Mouse (Mus musculus) adipose tissue, adult 10 weeks (tissue): ENCODE data around the gene Rhbdd3. TPM values are rescaled to one million over a fixed set of nuclear protein-coding genes. Genes with fewer than 3 reads are reported as not detected.

Experiments used
- polyA plus RNA-seq: library from polyadenylated mRNA; stranded (reverse); fragments of 350-450 nt; fragmentation: Illumina TruSeq; extraction: RNeasy Lipid Tissue Mini Kit (QIAGEN cat#74804); gene quantifications from one replicate; pipeline ENCODE4 v1.2.3, GENCODE M21; 2014; ENCODE audit warnings: low read depth, low replicate concordance

Gene Rhbdd3
- 59.8 TPM for polyA plus RNA-seq

DNA sequence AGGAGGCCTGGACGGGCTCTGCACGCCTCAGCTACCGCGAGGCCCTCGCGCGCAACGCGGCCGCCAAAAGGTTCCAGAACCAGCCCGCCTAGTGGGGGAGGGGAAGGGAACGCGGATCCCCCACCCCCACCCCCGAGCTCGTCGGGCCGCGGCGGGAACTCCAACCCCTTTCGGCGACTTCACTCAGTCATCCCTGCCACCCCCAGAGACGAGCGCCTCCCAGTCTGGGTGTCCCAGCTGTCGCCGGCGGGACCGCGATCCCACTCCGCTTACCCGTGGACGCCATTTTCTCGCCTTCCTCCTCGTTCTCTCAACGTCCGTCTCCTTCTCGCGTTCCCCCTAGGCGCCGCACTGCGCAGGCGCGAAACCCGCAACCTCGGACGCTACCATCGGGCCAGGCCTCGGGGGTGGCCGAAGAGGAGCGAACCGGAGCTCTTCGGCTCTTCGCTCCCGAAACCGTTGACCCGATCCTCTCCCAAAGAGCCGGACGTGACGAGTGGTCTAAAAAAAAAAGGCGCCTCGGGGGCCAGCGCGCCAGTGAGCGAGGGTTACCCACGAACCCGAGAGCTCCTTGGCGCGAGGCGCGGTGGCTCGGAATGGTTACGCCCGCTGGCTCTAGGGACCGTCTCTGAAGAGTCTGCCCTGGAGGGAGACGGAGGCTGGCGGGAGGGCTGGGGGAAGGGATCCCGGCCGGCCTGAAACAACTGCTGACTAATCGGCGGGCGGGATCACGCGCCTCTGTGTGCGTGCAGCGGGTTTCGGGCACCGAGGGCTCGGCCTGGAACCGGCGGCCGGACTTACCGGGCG is at the start of gene Rhbdd3, which contains the start of gene Ewsr1:
Rhbdd3 (plus strand) TSS at position 191 of the 807 bp plus-strand sequence.
Ewsr1 (minus strand) TSS at position 531 of the 807 bp plus-strand sequence.

GRCm38 (mm10) chr11:5057856-5058641 is 40.7 kb upstream of the Rhbdd3 start, which contains the start of gene Rasl10a:
Rasl10a (plus strand) TSS chr11:5058128.

DNA sequence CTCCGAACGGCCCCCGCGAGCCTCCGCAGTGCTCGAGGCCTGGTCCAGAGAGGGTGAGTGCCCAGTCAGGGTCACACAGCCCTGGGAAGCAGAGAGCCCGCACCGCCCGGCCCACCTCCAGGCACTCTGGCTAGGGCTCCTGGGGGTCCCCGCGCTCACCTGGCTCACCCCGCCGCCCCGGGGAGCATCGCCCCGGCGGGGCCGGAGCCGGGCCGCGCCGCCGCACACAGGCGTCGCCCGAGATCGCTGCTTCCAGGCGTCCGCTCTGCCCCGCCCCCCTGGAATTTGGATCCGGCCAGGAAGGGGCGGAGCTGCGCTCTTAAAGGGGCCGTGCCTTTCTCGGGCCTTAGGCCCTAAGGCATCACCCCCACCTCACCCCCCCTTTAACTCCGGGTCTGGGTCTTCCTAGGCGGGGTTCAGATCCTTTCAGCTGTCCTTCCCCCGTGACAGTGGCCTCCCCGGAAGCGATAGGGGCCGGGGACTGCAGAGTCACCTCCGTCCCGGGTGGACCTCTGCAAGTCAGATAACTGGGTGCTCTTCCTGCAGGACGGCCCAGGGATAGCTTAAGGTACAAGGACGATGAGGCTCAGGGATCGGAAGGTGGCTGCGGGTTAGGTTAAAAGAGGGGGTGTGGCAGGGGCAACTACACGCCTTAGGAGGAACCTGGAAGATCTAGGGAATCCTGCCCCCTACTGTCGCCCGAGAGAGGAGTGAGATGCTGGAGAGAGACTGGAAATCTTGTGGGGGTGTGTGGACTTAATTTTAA is 33.5 kb upstream of the Rhbdd3 start, which contains the start of gene Gas2l1:
Gas2l1 (minus strand) TSS at position 272 of the 766 bp plus-strand sequence.

GRCm38 (mm10) chr11:5151680-5152337 is 53.1 kb downstream of the Rhbdd3 start, which contains the start of gene Emid1:
Emid1 (minus strand) TSS chr11:5152257.

Other genes with a start within 250 kb of the Rhbdd3 start
- gene Nf2, start 249.4 kb upstream of the Rhbdd3 start, polyA plus RNA-seq, result 52.1 TPM
- gene Nipsnap1, start 225.0 kb upstream of the Rhbdd3 start, polyA plus RNA-seq, result 13.3 TPM
- gene Thoc5, start 203.6 kb upstream of the Rhbdd3 start, polyA plus RNA-seq, result 20.1 TPM
- 0.26 TPM for gene Nefh, start 150.9 kb upstream of the Rhbdd3 start, polyA plus RNA-seq
- gene Ap1b1, start 112.1 kb upstream of the Rhbdd3 start, polyA plus RNA-seq, result 54.3 TPM
- gene Rasl10a, start 40.8 kb upstream of the Rhbdd3 start, polyA plus RNA-seq, result 18.2 TPM
- 136 TPM for gene Gas2l1, start 33.6 kb upstream of the Rhbdd3 start, polyA plus RNA-seq
- gene Ewsr1, start 340 bp downstream of the Rhbdd3 start, polyA plus RNA-seq, result 377 TPM
- gene Emid1, start 53.3 kb downstream of the Rhbdd3 start, polyA plus RNA-seq, result 130 TPM
- 28.6 TPM for gene Kremen1, start 162.6 kb downstream of the Rhbdd3 start, polyA plus RNA-seq